In genomic region chr5:120435006-120435681, GRCm38 (mm10) we compare ENCODE assay signal across 12 mouse cellular contexts. TPM values are rescaled to one million over a fixed set of nuclear protein-coding genes. Genes with fewer than 3 reads are reported as not detected.
DNase-seq lines count a peak whose midpoint lies in the region; ATAC-seq and TF ChIP-seq lines count a peak whose summit lies in the region.
"Had no signal": no experiment of that assay in that cellular context is flagged by ENCODE, and none has a peak within 500 bp of the region (broad histone marks: within the 10 kb centered on the region; RNA-seq: fewer than 3 reads in every experiment).

No protein-coding gene starts in this region.

- no peak for ATAC-seq in stomach, embryonic 14.5 days (ENCODE audit: insufficient number of reproducible peaks, insufficient read depth, low FRiP score, low read depth)
- ATAC-seq in stomach, postnatal 0 days (ENCODE audit: low FRiP score, low TSS enrichment) = no peak
- ATAC-seq in forebrain, embryonic 15.5 days (replicated peaks) = no peak
- ATAC-seq in limb, embryonic 15.5 days (ENCODE audit: insufficient number of reproducible peaks, low FRiP score, low TSS enrichment, low read depth) = no peak
- ATAC-seq in cerebellum, adult (ENCODE audit: insufficient number of reproducible peaks, low FRiP score, low TSS enrichment) = no peak
- ATAC-seq: liver, postnatal 0 days had no signal

- H3K4me2 ChIP-seq in stomach, embryonic 14.5 days (replicated peaks; ENCODE audit: low read depth, low read length) = peak overlapping the region; percentile 57; the same call in 1 of the 2 replicates
- H3K4me2 ChIP-seq in stomach, postnatal 0 days (replicated peaks; ENCODE audit: low read depth) = no peak overlapping the region
- H3K4me2 ChIP-seq in forebrain, embryonic 15.5 days (replicated peaks) = peak overlapping the region; percentile 53; the same call in 1 of the 2 replicates
- no peak overlapping the region for H3K4me2 ChIP-seq in limb, embryonic 15.5 days

- peaks cover 88% of the 10 kb centered on the region for H3K27me3 ChIP-seq in stomach, embryonic 14.5 days (ENCODE audit: control insufficient read depth, insufficient read depth, low read length)
- peaks cover 61% of the 10 kb centered on the region for H3K27me3 ChIP-seq in stomach, postnatal 0 days (ENCODE audit: control insufficient read depth, insufficient read depth, low read length)
- H3K27me3 ChIP-seq in forebrain, embryonic 15.5 days = peaks cover 92% of the 10 kb centered on the region
- peaks cover 98% of the 10 kb centered on the region for H3K27me3 ChIP-seq in limb, embryonic 15.5 days

- H3K9me3 ChIP-seq in stomach, embryonic 14.5 days (ENCODE audit: control insufficient read depth, low read depth, low read length) = no peaks in the 10 kb centered on the region
- H3K9me3 ChIP-seq in stomach, postnatal 0 days (ENCODE audit: control insufficient read depth, low read length) = no peaks in the 10 kb centered on the region
- no peaks in the 10 kb centered on the region for H3K9me3 ChIP-seq in forebrain, embryonic 15.5 days
- no peaks in the 10 kb centered on the region for H3K9me3 ChIP-seq in limb, embryonic 15.5 days

- WGBS in stomach, embryonic 14.5 days = under 1% methylated on average over 44 of the region's 44 CpGs
- under 1% methylated on average over 44 of the region's 44 CpGs for WGBS in stomach, postnatal 0 days
- WGBS in forebrain, embryonic 15.5 days = 1% methylated on average over 44 of the region's 44 CpGs
- WGBS in limb, embryonic 15.5 days = 2% methylated on average over 44 of the region's 44 CpGs

- no peak overlapping the region for H3K27ac ChIP-seq in stomach, embryonic 14.5 days (ENCODE audit: low read length)
- no peak overlapping the region for H3K27ac ChIP-seq in stomach, postnatal 0 days (replicated peaks)
- no peak overlapping the region for H3K27ac ChIP-seq in forebrain, embryonic 15.5 days (replicated peaks)
- no peak overlapping the region for H3K27ac ChIP-seq in limb, embryonic 15.5 days

- no peaks in the 10 kb centered on the region for H3K36me3 ChIP-seq in stomach, embryonic 14.5 days (ENCODE audit: control insufficient read depth, insufficient read depth, low read length)
- H3K36me3 ChIP-seq in stomach, postnatal 0 days (ENCODE audit: control insufficient read depth, insufficient read depth, low read length) = no peaks in the 10 kb centered on the region
- H3K36me3 ChIP-seq in forebrain, embryonic 15.5 days = no peaks in the 10 kb centered on the region
- no peaks in the 10 kb centered on the region for H3K36me3 ChIP-seq in limb, embryonic 15.5 days
- H3K36me3 ChIP-seq: G1E had no signal

- peaks cover 6% of the 10 kb centered on the region; the same call in 1 of the 2 replicates for H3K4me1 ChIP-seq in stomach, embryonic 14.5 days (ENCODE audit: control insufficient read depth, insufficient read depth, low read length)
- H3K4me1 ChIP-seq in stomach, postnatal 0 days (replicated peaks; ENCODE audit: control insufficient read depth, insufficient read depth) = no peaks in the 10 kb centered on the region; the same call in 1 of the 2 replicates
- H3K4me1 ChIP-seq in forebrain, embryonic 15.5 days = peaks cover 51% of the 10 kb centered on the region
- peaks cover 31% of the 10 kb centered on the region for H3K4me1 ChIP-seq in limb, embryonic 15.5 days

- DNase-seq in stomach, postnatal 0 days (ENCODE audit: low spot score) = no peak
- no peak for DNase-seq in adrenal gland, adult 8-10 months
- no peak for DNase-seq in adrenal gland, postnatal 25 days
- DNase-seq in ovary, postnatal 10 days (ENCODE audit: low spot score) = no peak
- DNase-seq: liver, postnatal 0 days; thymus, postnatal 36 days had no signal

- no peak for TF ChIP-seq EP300 in stomach, postnatal 0 days (optimal IDR thresholded peaks at IDR 0.05)

- no peak overlapping the region for H3K9ac ChIP-seq in stomach, embryonic 14.5 days (replicated peaks; ENCODE audit: low read depth, low read length)
- no peak overlapping the region for H3K9ac ChIP-seq in stomach, postnatal 0 days (ENCODE audit: low read length)
- H3K9ac ChIP-seq in forebrain, embryonic 15.5 days (replicated peaks) = no peak overlapping the region
- no peak overlapping the region for H3K9ac ChIP-seq in limb, embryonic 15.5 days
- H3K9ac ChIP-seq: liver, postnatal 0 days had no signal

- no peak for TF ChIP-seq CTCF in stomach, postnatal 0 days (IDR thresholded peaks at IDR 0.05; ENCODE audit: low read depth)

- no peak overlapping the region for H3K4me3 ChIP-seq in stomach, embryonic 14.5 days (ENCODE audit: low read depth, low read length)
- no peak overlapping the region for H3K4me3 ChIP-seq in stomach, postnatal 0 days (ENCODE audit: low read depth, low read length)
- H3K4me3 ChIP-seq in forebrain, embryonic 15.5 days = peak overlapping the region; percentile 37
- H3K4me3 ChIP-seq in limb, embryonic 15.5 days = peak overlapping the region; percentile 33

RNA-seq across cellular contexts. Expression of gene Lhx5, which starts 3.6 kb away (rescaled TPM):
- 0.35 TPM in 1 of 2 replicates, not detected in the other for polyA plus RNA-seq in stomach, embryonic 14.5 days (2014; fragmentation: Nextera tagmentation; extraction: Ambion mirVana)
- polyA plus RNA-seq in stomach, postnatal 0 days (2015; fragmentation: Nextera tagmentation; extraction: Ambion mirVana) = 0.16 and 0.18 TPM in 2 replicates
- 6.3 and 7.0 TPM in 2 replicates for polyA plus RNA-seq in forebrain, embryonic 15.5 days (2015; fragmentation: Nextera tagmentation; extraction: Ambion mirVana)
- polyA plus RNA-seq in limb, embryonic 15.5 days (2015; fragmentation: Nextera tagmentation; extraction: Ambion mirVana) = not detected in 2 replicates
- total RNA-seq in adrenal gland, adult 8-10 months (2022) = not detected
- total RNA-seq in adrenal gland, postnatal 25 days (2021) = not detected in 2 replicates
- polyA plus RNA-seq: G1E; heart, postnatal 0 days; liver, postnatal 0 days had no signal

RNA-seq across cellular contexts. Expression of gene Sdsl, which starts 37.5 kb away (rescaled TPM):
- polyA plus RNA-seq in stomach, embryonic 14.5 days (2014; fragmentation: Nextera tagmentation; extraction: Ambion mirVana) = 5.7 and 5.8 TPM in 2 replicates
- polyA plus RNA-seq in stomach, postnatal 0 days (2015; fragmentation: Nextera tagmentation; extraction: Ambion mirVana) = 16.2 and 16.8 TPM in 2 replicates
- polyA plus RNA-seq in forebrain, embryonic 15.5 days (2015; fragmentation: Nextera tagmentation; extraction: Ambion mirVana) = 2.3 and 2.6 TPM in 2 replicates
- polyA plus RNA-seq in limb, embryonic 15.5 days (2015; fragmentation: Nextera tagmentation; extraction: Ambion mirVana) = 0.57 and 0.95 TPM in 2 replicates
- 100 to 1,000 TPM in 3 of 4 experiments, 10 to 100 TPM in 1; 96.5 to 107 (median 105) TPM for total RNA-seq in adrenal gland, adult 8-10 months (2022)
- 65.0 and 99.0 TPM in 2 replicates for total RNA-seq in adrenal gland, postnatal 25 days (2021)

RNA-seq across cellular contexts. Expression of gene Sds, which starts 41.2 kb away (rescaled TPM):
- polyA plus RNA-seq in stomach, embryonic 14.5 days (2014; fragmentation: Nextera tagmentation; extraction: Ambion mirVana) = not detected in 2 replicates
- polyA plus RNA-seq in stomach, postnatal 0 days (2015; fragmentation: Nextera tagmentation; extraction: Ambion mirVana) = not detected in 2 replicates
- not detected in 2 replicates for polyA plus RNA-seq in forebrain, embryonic 15.5 days (2015; fragmentation: Nextera tagmentation; extraction: Ambion mirVana)
- polyA plus RNA-seq in limb, embryonic 15.5 days (2015; fragmentation: Nextera tagmentation; extraction: Ambion mirVana) = 0.24 TPM in 1 of 2 replicates, not detected in the other
- under 1 TPM in 1 of 4 experiments, not detected in 3; 0.35 TPM for total RNA-seq in adrenal gland, adult 8-10 months (2022)
- 2.9 TPM in 1 of 2 replicates, not detected in the other for total RNA-seq in adrenal gland, postnatal 25 days (2021)
- total RNA-seq: G1E had no signal
- polyA plus RNA-seq: G1E; heart, postnatal 0 days had no signal

Comparison
In these comparisons a context has a peak if more than half of its experiments do, and no peak if none do; other contexts are left out.
1. H3K4me2 ChIP-seq: peak in stomach, embryonic 14.5 days (single experiment) and forebrain, embryonic 15.5 days (single experiment); none in stomach, postnatal 0 days (single experiment) and limb, embryonic 15.5 days (single experiment).
2. H3K4me3 ChIP-seq: peak in forebrain, embryonic 15.5 days (single experiment) and limb, embryonic 15.5 days (single experiment); none in stomach, embryonic 14.5 days (single experiment) and stomach, postnatal 0 days (single experiment).